Mouse (Mus musculus): Measurements from ENCODE around the gene 4933403O08Rik. TPM values are rescaled to one million over a fixed set of nuclear protein-coding genes. Genes with fewer than 3 reads are reported as not detected.

Gene 4933403O08Rik
- total RNA-seq (2021), result 1 to 10 TPM; 4.0 to 4.7 TPM
- long read RNA-seq, experiment 1, result 0 reads
- long read RNA-seq, experiment 2, result 0 reads

GRCm38 (mm10) chrX:112238749-112239148, at the start of gene 4933403O08Rik:
Gene 4933403O08Rik (plus strand): TSS chrX:112239049.
- DNase-seq (ENCODE audit: low spot score in 2 of 2), result no peak

GRCm38 (mm10) chrX:112242916-112243315, 4.1 kb downstream of the 4933403O08Rik start:
- DNase-seq (ENCODE audit: low spot score in 2 of 2), result no peak

GRCm38 (mm10) chrX:112255513-112255912, 16.7 kb downstream of the 4933403O08Rik start:
- no peak for DNase-seq (ENCODE audit: low spot score in 2 of 2)

GRCm38 (mm10) chrX:112273550-112273949, 34.7 kb downstream of the 4933403O08Rik start:
- no peak for DNase-seq (ENCODE audit: low spot score in 2 of 2)

Other genes starting within 250 kb of the 4933403O08Rik start
- 1 to 10 TPM; 6.4 to 8.7 TPM for gene Tex16, start 228.0 kb upstream of the 4933403O08Rik start, total RNA-seq (2021)
- gene Apool, start 72.3 kb downstream of the 4933403O08Rik start, total RNA-seq (2021), result 10 to 100 TPM; 84.0 to 90.9 TPM
- gene Satl1, start 167.7 kb downstream of the 4933403O08Rik start, total RNA-seq (2021), result not detected